Mouse (Mus musculus) CH12.LX (cell line): ENCODE data around the gene Ccdc148. TPM values are rescaled to one million over a fixed set of nuclear protein-coding genes. Genes with fewer than 3 reads are reported as not detected.

Experiments used
- DNase-seq: peaks from one replicate; pipeline ENCODE4 v3.0.0-alpha.2; 2013; ENCODE audit errors: extremely low read depth
- H3K27ac ChIP-seq: 2 replicates; pipeline ENCODE4 v1.5.1; 2012; ENCODE audit warnings: low read depth, mild to moderate bottlenecking, control low read depth, moderate library complexity; ENCODE audit not compliant: insufficient read depth
- H3K27me3 ChIP-seq: replicated peaks from 2 replicates; pipeline ENCODE3; 2012; ENCODE audit warnings: inconsistent platforms
- H3K36me3 ChIP-seq, 2 experiments: replicated peaks in 1 of 2; 2 replicates each; pipeline versions ENCODE3 to v1.6.1; 2012; ENCODE audit warnings: inconsistent platforms in 1 of 2, low read length in 1 of 2, mild to moderate bottlenecking in 1 of 2, mixed read lengths in 1 of 2, moderate library complexity in 1 of 2; ENCODE audit not compliant: control insufficient read depth in 1 of 2, insufficient read depth in 1 of 2
- H3K4me1 ChIP-seq, 2 experiments: 2 replicates each; pipeline ENCODE4 v1.6.1; 2012; ENCODE audit warnings: inconsistent platforms in 1 of 2, moderate library complexity in 1 of 2; ENCODE audit not compliant: insufficient read depth in 2 of 2, control insufficient read depth in 1 of 2
- H3K4me2 ChIP-seq: 2 replicates; pipeline ENCODE4 v1.6.1; 2012; ENCODE audit warnings: low read depth, mild to moderate bottlenecking, control low read depth; ENCODE audit not compliant: poor library complexity, insufficient read depth, severe bottlenecking
- H3K4me3 ChIP-seq, 3 experiments: fragments of 150-350 bp in 1 of 3; sonication (generic) in 1 of 3; replicated peaks in 1 of 3; 2 replicates each; pipeline versions ENCODE3 to v1.5.1; 2011 to 2012; ENCODE audit warnings: low read depth in 2 of 3, low read length in 2 of 3, mild to moderate bottlenecking in 2 of 3, moderate library complexity in 2 of 3, control low read depth in 1 of 3, improper control_type of control experiment in 1 of 3, inconsistent platforms in 1 of 3, mixed read lengths in 1 of 3; ENCODE audit not compliant: poor library complexity in 1 of 3
- H3K79me2 ChIP-seq: replicated peaks from 2 replicates; pipeline ENCODE4 v1.6.1; 2012; ENCODE audit warnings: mild to moderate bottlenecking, moderate library complexity; ENCODE audit not compliant: control insufficient read depth, poor library complexity, insufficient read depth, severe bottlenecking; ENCODE audit errors: extremely low read depth
- H3K9ac ChIP-seq: 2 replicates; pipeline ENCODE4 v1.6.1; 2012; ENCODE audit warnings: low read depth, mild to moderate bottlenecking, control low read depth, moderate library complexity; ENCODE audit not compliant: insufficient read depth
- H3K9me3 ChIP-seq: replicated peaks from 2 replicates; pipeline ENCODE3; 2012; ENCODE audit warnings: low read length, inconsistent platforms, mixed read lengths
- BHLHE40 ChIP-seq: IDR thresholded peaks from 2 replicates; pipeline ENCODE4 v1.6.1; 2011; ENCODE audit warnings: mild to moderate bottlenecking, low read depth, low read length, improper control_type of control experiment
- E2F4 ChIP-seq: IDR thresholded peaks from 2 replicates; pipeline ENCODE4 v1.6.1; 2011; ENCODE audit warnings: low read depth, low read length, improper control_type of control experiment; ENCODE audit not compliant: insufficient replicate concordance
- ELF1 ChIP-seq: IDR thresholded peaks from 2 replicates; pipeline ENCODE4 v1.6.1; 2014; ENCODE audit warnings: low read depth, mild to moderate bottlenecking, inconsistent platforms, low read length, improper control_type of control experiment
- EP300 ChIP-seq: IDR thresholded peaks from 2 replicates; pipeline ENCODE4 v1.6.1; 2011; ENCODE audit warnings: low read length, improper control_type of control experiment
- GABPA ChIP-seq: IDR thresholded peaks from 2 replicates; pipeline ENCODE4 v1.6.1; 2012; ENCODE audit warnings: low read depth, low read length, improper control_type of control experiment, inconsistent platforms; ENCODE audit not compliant: insufficient replicate concordance
- HCFC1 ChIP-seq: IDR thresholded peaks from 2 replicates; pipeline ENCODE4 v1.6.1; 2012; ENCODE audit warnings: low read depth, mild to moderate bottlenecking, inconsistent platforms, low read length, improper control_type of control experiment
- JUND ChIP-seq: conservative IDR thresholded peaks from 2 replicates; pipeline ENCODE4 v1.6.1; 2011; ENCODE audit warnings: low read depth, low read length, improper control_type of control experiment
- KAT2A ChIP-seq: IDR thresholded peaks from 2 replicates; pipeline ENCODE4 v1.6.1; 2012; ENCODE audit warnings: low read length, improper control_type of control experiment, inconsistent platforms; ENCODE audit not compliant: insufficient replicate concordance
- NRF1 ChIP-seq: IDR thresholded peaks from 2 replicates; pipeline ENCODE4 v1.6.1; 2014; ENCODE audit warnings: low read depth, mild to moderate bottlenecking, inconsistent platforms, low read length, improper control_type of control experiment, moderate library complexity
- PAX5 ChIP-seq: IDR thresholded peaks from 2 replicates; pipeline ENCODE4 v1.6.1; 2012; ENCODE audit warnings: low read length, inconsistent platforms, mixed read lengths
- POLR2A ChIP-seq: IDR thresholded peaks from 2 replicates; pipeline ENCODE4 v1.6.1; 2011; ENCODE audit warnings: low read depth, mild to moderate bottlenecking, improper control_type of control experiment, low read length
- POLR2AphosphoS2 ChIP-seq: IDR thresholded peaks from 2 replicates; pipeline ENCODE4 v1.6.1; 2011; ENCODE audit warnings: low read depth, low read length, improper control_type of control experiment
- RAD21 ChIP-seq: IDR thresholded peaks from 2 replicates; pipeline ENCODE4 v1.6.1; 2011; ENCODE audit warnings: low read depth, mild to moderate bottlenecking, low read length, improper control_type of control experiment, moderate library complexity
- SIN3A ChIP-seq: IDR thresholded peaks from 2 replicates; pipeline ENCODE4 v1.6.1; 2012; ENCODE audit warnings: low read length, improper control_type of control experiment, inconsistent platforms
- SMC3 ChIP-seq: IDR thresholded peaks from 2 replicates; pipeline ENCODE4 v1.6.1; 2011; ENCODE audit warnings: low read depth, low read length, improper control_type of control experiment
- TBP ChIP-seq: conservative IDR thresholded peaks from 2 replicates; pipeline ENCODE4 v1.6.1; 2011; ENCODE audit warnings: low read depth, low read length, improper control_type of control experiment
- USF2 ChIP-seq: conservative IDR thresholded peaks from 2 replicates; pipeline ENCODE4 v1.6.1; 2011; ENCODE audit warnings: low read depth, low read length, improper control_type of control experiment
- ZC3H11A ChIP-seq: IDR thresholded peaks from 2 replicates; pipeline ENCODE4 v1.6.1; 2012; ENCODE audit warnings: low read depth, mild to moderate bottlenecking, inconsistent platforms, low read length, improper control_type of control experiment
- ZNF384 ChIP-seq: IDR thresholded peaks from 2 replicates; pipeline ENCODE4 v1.6.1; 2012; ENCODE audit warnings: low read depth, low read length, improper control_type of control experiment, inconsistent platforms
- dilution Hi-C: fragments of 300-500 bp; cut with MboI; formaldehyde crosslinking; loops from 2 replicates; pipeline ENCODE4 v1.14.3; 2020; ENCODE audit warnings: low sequenced_read_pairs; ENCODE audit not compliant: extremely low pct_unique_long_range_greater_than_20kb, extremely low pct_ligation_motif_present
- in situ Hi-C: fragments of 300-500 bp; cut with MboI; formaldehyde crosslinking; loops from 3 replicates; pipeline ENCODE4 v1.14.3; 2019; ENCODE audit warnings: low sequenced_read_pairs, low pct_ligation_motif_present, low pct_unique_long_range_greater_than_20kb, mixed read lengths
- polyA plus RNA-seq: library from polyadenylated mRNA; unstranded; fragments of >175 nt; gene quantifications from 2 replicates; pipeline ENCODE4 v1.2.1, GENCODE M21; 2012; ENCODE audit warnings: low read depth; ENCODE audit not compliant: insufficient read length
- total RNA-seq, 2 experiments: library from RNA; depleted of rRNA; stranded (reverse); fragments of 300-350 nt in 1 of 2; fragments of >200 nt in 1 of 2; gene quantifications; 2 replicates each; pipeline ENCODE4 v1.2.3; 2012 to 2014

The Ccdc148 gene
- total and polyA plus RNA-seq, 3 experiments: not detected

- in situ Hi-C loops: no loop called here
- no peak overlapping the region for H3K9ac ChIP-seq
- H3K36me3 ChIP-seq: no peaks in the 10 kb centered on the region
- H3K27me3 ChIP-seq: no peaks in the 10 kb centered on the region
- no peak overlapping the region for H3K4me2 ChIP-seq
- no peaks in the 10 kb centered on the region for H3K4me1 ChIP-seq
- no peak for DNase-seq
- peaks cover 79% of the 10 kb centered on the region for H3K9me3 ChIP-seq
- no peak overlapping the region for H3K4me3 ChIP-seq
- no peak for TF ChIP-seq PAX5
- no peak for TF ChIP-seq ELF1
- no peak for TF ChIP-seq JUND
- no peak for TF ChIP-seq SIN3A
- TF ChIP-seq TBP: no peak
- no peak for TF ChIP-seq EP300
- dilution Hi-C loops: no loop called here
- H3K27ac ChIP-seq: no peak overlapping the region
- no peaks in the 10 kb centered on the region for H3K79me2 ChIP-seq
Measured at GRCm38 (mm10) chr2:59199476-59199976, 39.0 kb upstream of the Ccdc148 start.

- Histone ChIP-seq H3K4me3 (no peak overlapping the region), H3K4me1 (no peaks in the 10 kb centered on the region), H3K9me3 (peaks cover 78% of the 10 kb centered on the region), H3K27ac (no peak overlapping the region), H3K79me2 (no peaks in the 10 kb centered on the region), H3K36me3 (no peaks in the 10 kb centered on the region), H3K27me3 (no peaks in the 10 kb centered on the region), H3K9ac (no peak overlapping the region), H3K4me2 (no peak overlapping the region)
- TF ChIP-seq E2F4: no peak
- TF ChIP-seq BHLHE40: no peak
- no peak for TF ChIP-seq KAT2A
- TF ChIP-seq ZC3H11A: no peak
- TF ChIP-seq TBP: no peak
- no peak for TF ChIP-seq HCFC1
- no peak for TF ChIP-seq POLR2AphosphoS2
- TF ChIP-seq RAD21: no peak
- no peak for TF ChIP-seq USF2
- TF ChIP-seq NRF1: no peak
- TF ChIP-seq SMC3: no peak
- TF ChIP-seq POLR2A: no peak
- no peak for TF ChIP-seq ZNF384
- no peak for TF ChIP-seq GABPA
- no peak for DNase-seq
- in situ Hi-C loops (no loop called here), dilution Hi-C loops (no loop called here)
Measured at GRCm38 (mm10) chr2:59197156-59197555, 36.7 kb upstream of the Ccdc148 start.
